Mouse (Mus musculus) hindbrain, embryonic 14.5 days (tissue): ENCODE data around the gene Ttll5. TPM values are rescaled to one million over a fixed set of nuclear protein-coding genes. Genes with fewer than 3 reads are reported as not detected.
A peak's percentile ranks its signal among the peaks of the same experiment; 100 is the strongest.

Experiments
- ATAC-seq: fragments of 200-750 bp; cut with Nextera tagmentation; 2 replicates; pipeline ENCODE4 v1.8.0; 2017; ENCODE audit warnings: moderate number of reproducible peaks, mild to moderate bottlenecking, moderate TSS enrichment, moderate library complexity; ENCODE audit not compliant: low FRiP score
- DNase-seq: peaks from one replicate; pipeline ENCODE4 v3.0.0-alpha.2; 2015; ENCODE audit warnings: low spot score
- H3K27ac ChIP-seq: fragments of 300-500 bp; sonication (generic); 2 replicates; pipeline ENCODE4 v1.5.1; 2014; ENCODE audit warnings: mild to moderate bottlenecking, moderate library complexity
- H3K27me3 ChIP-seq: fragments of 300-500 bp; sonication (generic); 2 replicates; pipeline ENCODE4 v1.6.1; 2014; ENCODE audit warnings: mild to moderate bottlenecking, low read length, mixed read lengths; ENCODE audit not compliant: control insufficient read depth, insufficient read depth
- H3K36me3 ChIP-seq: fragments of 300-500 bp; sonication (generic); replicated peaks from 2 replicates; pipeline ENCODE4 v1.6.1; 2014; ENCODE audit not compliant: control insufficient read depth, insufficient read depth
- H3K4me1 ChIP-seq: fragments of 300-500 bp; sonication (generic); replicated peaks from 2 replicates; pipeline ENCODE4 v1.6.1; 2014; ENCODE audit warnings: antibody characterized with exemption, low read length, mixed read lengths; ENCODE audit not compliant: control insufficient read depth, insufficient read depth
- H3K4me2 ChIP-seq: fragments of 300-500 bp; sonication (generic); replicated peaks from 2 replicates; pipeline ENCODE4 v1.6.1; 2014; ENCODE audit warnings: mild to moderate bottlenecking, moderate library complexity
- H3K4me3 ChIP-seq: fragments of 300-500 bp; sonication (generic); replicated peaks from 2 replicates; pipeline ENCODE4 v1.5.1; 2014; ENCODE audit warnings: mild to moderate bottlenecking, low read length
- H3K9ac ChIP-seq: fragments of 300-500 bp; sonication (generic); 2 replicates; pipeline ENCODE4 v1.6.1; 2014
- H3K9me3 ChIP-seq: fragments of 300-500 bp; sonication (generic); 2 replicates; pipeline ENCODE4 v1.6.1; 2016; ENCODE audit warnings: low read length; ENCODE audit not compliant: control insufficient read depth
- WGBS: fragments of 180-500 bp; shearing (Covaris S2); extraction: QIAGEN DNeasy Blood & Tissue Kit; methylation state at CpG from one replicate; pipeline ENCODE4 v1.1.7; 2014; 5-methylcytosine and 5-hydroxymethylcytosine counted together
- polyA plus RNA-seq: library from polyadenylated mRNA; unstranded; fragments of >200 nt; fragmentation: Nextera tagmentation; extraction: Ambion mirVana; gene quantifications from 2 replicates; pipeline ENCODE4 v1.2.1, GENCODE M21; 2014

Gene Ttll5
- polyA plus RNA-seq, 1 experiment from 2014 or later, result 14.4 TPM

GRCm38 (mm10) chr12:86047376-86047775, 222.9 kb downstream of the Ttll5 start:
- Histone ChIP-seq H3K27ac (no peak overlapping the region), H3K27me3 (no peaks in the 10 kb centered on the region), H3K4me1 (no peaks in the 10 kb centered on the region), H3K4me2 (no peak overlapping the region), H3K4me3 (no peak overlapping the region), H3K36me3 (no peaks in the 10 kb centered on the region), H3K9ac (no peak overlapping the region), H3K9me3 (no peaks in the 10 kb centered on the region)
- DNase-seq, result no peak
- 90% methylated on average over 8 of the region's 8 CpGs for WGBS
- no peak for ATAC-seq

DNA sequence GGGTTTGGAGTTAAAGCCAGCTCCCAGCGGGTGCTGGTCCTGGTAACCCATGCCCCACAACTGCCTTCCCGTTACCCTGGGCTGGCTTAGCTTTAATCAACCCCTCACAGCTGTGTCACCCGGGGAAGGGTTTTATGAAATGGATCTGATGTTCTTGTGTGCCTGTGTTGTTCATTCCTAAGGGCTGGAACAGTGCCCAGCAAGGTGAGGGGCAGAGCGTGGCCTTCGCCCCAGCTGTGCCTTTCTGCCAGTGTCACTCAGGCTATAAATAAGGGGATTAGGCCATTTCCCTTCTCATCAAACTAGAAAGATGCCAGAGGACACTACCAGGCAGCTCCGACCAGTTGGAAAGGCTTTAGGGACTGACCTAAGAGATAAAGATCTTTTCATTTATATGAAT, 225.4 kb downstream of the Ttll5 start:
- Histone ChIP-seq H3K4me3 (no peak overlapping the region), H3K27ac (no peak overlapping the region), H3K9me3 (no peaks in the 10 kb centered on the region), H3K36me3 (no peaks in the 10 kb centered on the region), H3K27me3 (no peaks in the 10 kb centered on the region), H3K4me1 (no peaks in the 10 kb centered on the region), H3K4me2 (no peak overlapping the region), H3K9ac (no peak overlapping the region)
- WGBS, result 77% methylated on average over 6 of the region's 6 CpGs
- no peak for ATAC-seq
- DNase-seq, result no peak

DNA sequence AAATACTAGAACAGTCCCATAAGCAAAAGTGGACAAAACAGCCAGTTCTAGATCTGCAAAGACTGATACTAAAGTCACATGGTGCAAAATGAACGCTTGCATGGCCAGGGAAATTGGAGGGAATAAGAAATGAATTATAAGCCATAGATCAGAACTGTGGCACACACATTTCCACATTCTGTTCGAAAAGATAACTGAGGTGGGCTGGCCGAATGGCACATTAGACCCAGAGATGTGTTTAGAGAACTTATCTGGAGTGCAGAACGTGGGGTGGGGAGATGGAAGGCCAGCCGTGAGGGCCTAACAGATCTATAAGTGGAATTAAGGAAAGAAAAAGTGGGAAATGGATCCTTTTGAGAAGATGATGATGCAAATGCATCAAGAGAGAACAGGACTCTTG, 227.0 kb downstream of the Ttll5 start:
- Histone ChIP-seq H3K27me3 (no peaks in the 10 kb centered on the region), H3K36me3 (no peaks in the 10 kb centered on the region), H3K9ac (no peak overlapping the region), H3K27ac (no peak overlapping the region), H3K4me3 (no peak overlapping the region), H3K4me2 (no peak overlapping the region), H3K4me1 (no peaks in the 10 kb centered on the region), H3K9me3 (no peaks in the 10 kb centered on the region)
- ATAC-seq (no peak), DNase-seq (no peak)
- WGBS, result 97% methylated on average over 5 of the region's 5 CpGs

- Histone ChIP-seq H3K4me2 (no peak overlapping the region), H3K9me3 (no peaks in the 10 kb centered on the region), H3K36me3 (0 out of 2 replicates have a peak, but pooled peaks cover 3% of the 10 kb centered on the region), H3K9ac (no peak overlapping the region), H3K4me3 (no peak overlapping the region), H3K27me3 (no peaks in the 10 kb centered on the region), H3K27ac (no peak overlapping the region), H3K4me1 (no peaks in the 10 kb centered on the region)
- ATAC-seq (no peak), DNase-seq (no peak)
- 82% methylated on average over 2 of the region's 2 CpGs for WGBS
These were observed 230.8 kb downstream of the Ttll5 start for GRCm38 (mm10) chr12:86055306-86055705.

- Histone ChIP-seq H3K36me3 (0 out of 2 replicates have a peak, but pooled peaks cover 3% of the 10 kb centered on the region), H3K27me3 (no peaks in the 10 kb centered on the region), H3K4me1 (no peaks in the 10 kb centered on the region), H3K27ac (no peak overlapping the region), H3K9ac (no peak overlapping the region), H3K4me3 (no peak overlapping the region), H3K9me3 (no peaks in the 10 kb centered on the region), H3K4me2 (no peak overlapping the region)
- ATAC-seq (no peak), DNase-seq (no peak)
- WGBS, result 85% methylated on average over 8 of the region's 8 CpGs
These were observed 232.5 kb downstream of the Ttll5 start for GRCm38 (mm10) chr12:86056976-86057375.

DNA sequence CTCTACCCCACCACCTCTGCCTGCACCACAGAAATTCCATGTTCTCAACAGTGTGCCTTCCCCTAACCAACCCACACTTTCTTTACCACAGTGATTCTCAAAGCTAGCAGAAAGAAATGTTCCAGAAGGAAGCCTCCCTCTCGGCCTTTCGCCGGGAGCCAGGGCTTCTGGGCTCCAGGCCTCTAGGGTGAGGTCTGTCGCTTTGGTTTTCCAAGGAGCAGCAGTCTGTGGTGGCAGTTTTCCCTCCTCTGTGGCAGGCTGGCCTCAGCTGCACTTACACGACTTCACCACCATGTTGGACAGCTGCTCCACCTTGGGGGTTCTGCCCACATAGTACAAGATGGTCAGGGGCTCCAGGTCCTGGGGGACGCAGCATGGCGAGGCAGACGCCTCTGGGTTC, 233.1 kb downstream of the Ttll5 start:
- no peaks in the 10 kb centered on the region for H3K4me1 ChIP-seq
- no peak overlapping the region for H3K4me2 ChIP-seq
- H3K27me3 ChIP-seq, result no peaks in the 10 kb centered on the region
- no peak overlapping the region for H3K4me3 ChIP-seq
- H3K9me3 ChIP-seq, result no peaks in the 10 kb centered on the region
- 86% methylated on average over 8 of the region's 8 CpGs for WGBS
- ATAC-seq (no peak), DNase-seq (no peak)
- H3K9ac ChIP-seq, result no peak overlapping the region
- 0 out of 2 replicates have a peak, but pooled peaks cover 3% of the 10 kb centered on the region for H3K36me3 ChIP-seq
- H3K27ac ChIP-seq, result no peak overlapping the region

DNA sequence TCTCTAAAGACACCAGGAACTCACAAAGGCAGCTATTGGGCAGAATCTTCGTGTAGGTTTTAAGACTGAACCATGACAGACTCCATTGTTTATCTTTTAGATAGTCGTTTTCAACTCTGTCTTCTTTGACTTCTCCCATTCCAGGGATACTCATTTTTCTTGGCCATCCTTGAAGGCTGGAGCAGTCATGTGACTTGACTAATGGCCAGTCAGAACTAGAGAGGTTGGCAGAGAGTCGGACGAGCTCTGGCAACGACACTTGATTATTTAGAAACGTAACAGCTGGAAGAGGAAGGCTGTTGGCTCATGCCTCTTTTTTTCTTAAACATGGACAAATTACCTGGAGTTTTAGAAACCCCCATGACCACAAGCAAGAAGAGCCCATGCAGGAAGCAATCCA, 234.9 kb downstream of the Ttll5 start:
- Histone ChIP-seq H3K4me2 (no peak overlapping the region), H3K9ac (no peak overlapping the region), H3K27me3 (no peaks in the 10 kb centered on the region), H3K9me3 (no peaks in the 10 kb centered on the region), H3K36me3 (0 out of 2 replicates have a peak, but pooled peaks cover 3% of the 10 kb centered on the region), H3K4me3 (no peak overlapping the region), H3K4me1 (no peaks in the 10 kb centered on the region), H3K27ac (no peak overlapping the region)
- DNase-seq (no peak), ATAC-seq (no peak)
- 82% methylated on average over 6 of the region's 6 CpGs for WGBS

GRCm38 (mm10) chr12:86064796-86065195, 240.3 kb downstream of the Ttll5 start:
- Histone ChIP-seq H3K36me3 (no peaks in the 10 kb centered on the region), H3K27me3 (no peaks in the 10 kb centered on the region), H3K9ac (no peak overlapping the region), H3K4me1 (no peaks in the 10 kb centered on the region), H3K9me3 (no peaks in the 10 kb centered on the region), H3K27ac (no peak overlapping the region), H3K4me3 (no peak overlapping the region), H3K4me2 (no peak overlapping the region)
- ATAC-seq (no peak), DNase-seq (no peak)

DNA sequence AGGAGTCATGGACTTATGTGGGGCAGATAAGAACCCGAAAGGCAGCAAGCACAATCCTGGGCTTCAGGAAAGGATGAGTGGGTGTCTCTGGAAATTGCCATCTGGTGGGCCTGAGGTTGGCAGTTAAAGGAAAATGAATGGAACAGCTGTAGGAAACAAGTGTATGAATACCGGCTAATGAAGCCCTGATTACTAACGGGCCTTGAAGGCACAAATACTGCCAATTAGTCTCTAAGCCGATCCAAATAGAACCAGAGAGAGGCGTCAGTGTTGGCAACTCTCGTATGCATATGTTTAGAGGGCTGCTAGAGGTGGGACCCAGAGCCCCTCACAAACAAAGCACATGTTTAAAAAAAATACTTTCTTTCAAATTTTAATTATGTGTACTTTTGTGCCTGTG, 247.0 kb downstream of the Ttll5 start:
- Histone ChIP-seq H3K36me3 (no peaks in the 10 kb centered on the region), H3K27me3 (no peaks in the 10 kb centered on the region), H3K4me1 (0 out of 2 replicates have a peak, but pooled peaks cover 8% of the 10 kb centered on the region), H3K4me3 (no peak overlapping the region), H3K4me2 (no peak overlapping the region), H3K9ac (no peak overlapping the region), H3K9me3 (no peaks in the 10 kb centered on the region), H3K27ac (no peak overlapping the region)
- ATAC-seq, result no peak
- DNase-seq, result peak; percentile 34
- WGBS, result 68% methylated on average over 6 of the region's 6 CpGs

GRCm38 (mm10) chr12:86074681-86075080, 250.2 kb downstream of the Ttll5 start:
- 81% methylated on average over 12 of the region's 12 CpGs for WGBS
- no peak for ATAC-seq
- H3K27ac ChIP-seq, result no peak overlapping the region
- no peaks in the 10 kb centered on the region for H3K9me3 ChIP-seq
- H3K27me3 ChIP-seq, result no peaks in the 10 kb centered on the region
- peaks cover 27% of the 10 kb centered on the region for H3K4me1 ChIP-seq
- DNase-seq, result no peak
- no peak overlapping the region for H3K4me3 ChIP-seq
- H3K9ac ChIP-seq, result no peak overlapping the region
- no peaks in the 10 kb centered on the region for H3K36me3 ChIP-seq
- no peak overlapping the region for H3K4me2 ChIP-seq
